Comparison of ENCODE assay signal across 13 mouse cellular contexts in the genomic region with DNA sequence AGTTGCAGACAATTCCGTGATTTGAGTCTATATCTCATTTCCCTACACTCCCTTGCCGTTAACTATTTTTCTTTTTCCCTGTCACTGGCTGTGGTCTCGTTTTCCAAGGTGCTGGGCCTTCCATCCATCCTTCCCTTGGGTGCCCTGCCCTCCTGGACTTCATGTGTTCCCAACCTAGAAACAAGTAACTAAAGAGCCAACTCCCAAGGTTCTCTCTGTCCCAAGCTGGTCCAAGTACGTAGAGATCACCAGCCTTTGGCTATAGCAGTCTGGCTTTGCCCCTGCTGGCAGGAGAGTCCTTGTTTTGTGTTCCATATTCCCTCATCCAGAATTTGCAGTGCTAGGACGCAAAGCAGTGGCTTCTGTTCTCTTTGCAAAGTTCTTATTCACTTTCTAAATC.
A peak's percentile ranks its signal among the peaks of the same experiment; 100 is the strongest.
DNase-seq lines count a peak whose midpoint lies in the region; ATAC-seq lines count a peak whose summit lies in the region.
"Had no signal": no experiment of that assay in that cellular context is flagged by ENCODE, and none has a peak within 500 bp of the region (broad histone marks: within the 10 kb centered on the region; RNA-seq: fewer than 3 reads in every experiment).

No protein-coding gene starts in this region.

- no peaks in the 10 kb centered on the region for H3K27me3 ChIP-seq in hindbrain, embryonic 10.5 days (ENCODE audit: insufficient read depth, poor library complexity, severe bottlenecking)
- H3K27me3 ChIP-seq in hindbrain, embryonic 12.5 days, result no peaks in the 10 kb centered on the region
- no peaks in the 10 kb centered on the region for H3K27me3 ChIP-seq in neural tube, embryonic 13.5 days
- H3K27me3 ChIP-seq in forebrain, embryonic 15.5 days, result no peaks in the 10 kb centered on the region
- H3K27me3 ChIP-seq: embryonic facial prominence, embryonic 15.5 days had no signal

- ATAC-seq in hindbrain, embryonic 12.5 days (ENCODE audit: low FRiP score), result no peak
- ATAC-seq in neural tube, embryonic 13.5 days (ENCODE audit: low read depth), result no peak
- ATAC-seq in forebrain, embryonic 15.5 days (replicated peaks), result no peak
- ATAC-seq: CD4-positive, CD25-positive, alpha-beta regulatory T cell, adult 4 months; intestine, postnatal 0 days had no signal

- peaks cover 32% of the 10 kb centered on the region for H3K36me3 ChIP-seq in hindbrain, embryonic 10.5 days
- H3K36me3 ChIP-seq in hindbrain, embryonic 12.5 days, result no peaks in the 10 kb centered on the region
- H3K36me3 ChIP-seq in neural tube, embryonic 13.5 days, result 0 out of 2 replicates have a peak, but pooled peaks cover 3% of the 10 kb centered on the region
- no peaks in the 10 kb centered on the region for H3K36me3 ChIP-seq in forebrain, embryonic 15.5 days
- H3K36me3 ChIP-seq: embryonic facial prominence, embryonic 15.5 days had no signal

- H3K4me2 ChIP-seq in hindbrain, embryonic 12.5 days (replicated peaks), result no peak overlapping the region
- no peak overlapping the region for H3K4me2 ChIP-seq in neural tube, embryonic 13.5 days
- no peak overlapping the region for H3K4me2 ChIP-seq in forebrain, embryonic 15.5 days (replicated peaks)
- H3K4me2 ChIP-seq: embryonic facial prominence, embryonic 15.5 days had no signal

- 0 out of 2 replicates have a peak overlapping the region, but pooled peaks have one; percentile 93 for H3K27ac ChIP-seq in hindbrain, embryonic 10.5 days
- H3K27ac ChIP-seq in hindbrain, embryonic 12.5 days, result no peak overlapping the region
- peak overlapping the region; percentile 29; the same call in 1 of the 2 replicates for H3K27ac ChIP-seq in neural tube, embryonic 13.5 days (replicated peaks)
- H3K27ac ChIP-seq in forebrain, embryonic 15.5 days (replicated peaks), result peak overlapping the region; percentile 72
- H3K27ac ChIP-seq: embryonic facial prominence, embryonic 15.5 days; heart, embryonic 10.5 days; kidney, postnatal 0 days had no signal

- peaks cover 67% of the 10 kb centered on the region for H3K4me1 ChIP-seq in hindbrain, embryonic 10.5 days (replicated peaks)
- peaks cover 65% of the 10 kb centered on the region for H3K4me1 ChIP-seq in hindbrain, embryonic 12.5 days
- H3K4me1 ChIP-seq in neural tube, embryonic 13.5 days (replicated peaks), result peaks cover 68% of the 10 kb centered on the region
- peaks cover 65% of the 10 kb centered on the region for H3K4me1 ChIP-seq in forebrain, embryonic 15.5 days

- no peak for DNase-seq in hindbrain, embryonic 10.5 days (ENCODE audit: low spot score)
- no peak for DNase-seq in neural tube, embryonic 10.5 days (ENCODE audit: extremely low spot score, low spot score)
- no peak for DNase-seq in lung, postnatal 4 days
- DNase-seq in adipocyte (ENCODE audit: low spot score), result no peak
- DNase-seq: lung, adult 2 months had no signal

- no peak overlapping the region for H3K4me3 ChIP-seq in hindbrain, embryonic 10.5 days
- H3K4me3 ChIP-seq in hindbrain, embryonic 12.5 days, result no peak overlapping the region
- no peak overlapping the region for H3K4me3 ChIP-seq in neural tube, embryonic 13.5 days
- no peak overlapping the region for H3K4me3 ChIP-seq in forebrain, embryonic 15.5 days
- H3K4me3 ChIP-seq: embryonic facial prominence, embryonic 15.5 days; heart, embryonic 10.5 days had no signal

- no peaks in the 10 kb centered on the region for H3K9me3 ChIP-seq in hindbrain, embryonic 10.5 days
- H3K9me3 ChIP-seq in hindbrain, embryonic 12.5 days (replicated peaks), result no peaks in the 10 kb centered on the region
- no peaks in the 10 kb centered on the region for H3K9me3 ChIP-seq in neural tube, embryonic 13.5 days
- no peaks in the 10 kb centered on the region for H3K9me3 ChIP-seq in forebrain, embryonic 15.5 days
- H3K9me3 ChIP-seq: embryonic facial prominence, embryonic 15.5 days; heart, embryonic 10.5 days had no signal

- no peak overlapping the region for H3K9ac ChIP-seq in hindbrain, embryonic 12.5 days
- no peak overlapping the region for H3K9ac ChIP-seq in neural tube, embryonic 13.5 days
- H3K9ac ChIP-seq in forebrain, embryonic 15.5 days (replicated peaks), result no peak overlapping the region
- H3K9ac ChIP-seq: embryonic facial prominence, embryonic 15.5 days had no signal

- WGBS in hindbrain, embryonic 10.5 days, result 89% methylated on average over 5 of the region's 5 CpGs
- 86% methylated on average over 5 of the region's 5 CpGs for WGBS in hindbrain, embryonic 12.5 days
- 88% methylated on average over 5 of the region's 5 CpGs for WGBS in neural tube, embryonic 13.5 days
- WGBS in forebrain, embryonic 15.5 days, result 71% methylated on average over 5 of the region's 5 CpGs
